Mouse (Mus musculus): ENCODE results near the gene Sp2. TPM values are rescaled to one million over a fixed set of nuclear protein-coding genes. Genes with fewer than 3 reads are reported as not detected.
A peak's percentile ranks its signal among the peaks of the same experiment; 100 is the strongest.

Sp2 gene
- polyA plus RNA-seq (2014; fragmentation: Nextera tagmentation; extraction: Ambion mirVana) = 15.8 and 18.3 TPM in 2 replicates

- H3K27me3 ChIP-seq (ENCODE audit: control insufficient read depth, insufficient read depth, low read length) = peaks cover 2% of the 10 kb centered on the region
- H3K36me3 ChIP-seq (replicated peaks; ENCODE audit: control insufficient read depth, insufficient read depth, low read depth, low read length) = no peaks in the 10 kb centered on the region
- H3K4me2 ChIP-seq (ENCODE audit: low read depth, low read length) = peak within 1 kb of the TSS; percentile 32
- DNase-seq (ENCODE audit: low spot score) (no peak), ATAC-seq (replicated peaks; ENCODE audit: insufficient number of reproducible peaks, low FRiP score, low TSS enrichment, low read depth) (no peak)
- H3K27ac ChIP-seq (replicated peaks; ENCODE audit: low read depth, low read length) = no peak within 1 kb of the TSS
- H3K4me3 ChIP-seq (ENCODE audit: low read depth, low read length) = no peak within 1 kb of the TSS
- H3K9ac ChIP-seq (replicated peaks; ENCODE audit: low read length) = no peak within 1 kb of the TSS
- no peaks in the 10 kb centered on the region; the same call in 1 of the 2 replicates for H3K4me1 ChIP-seq (ENCODE audit: control insufficient read depth, insufficient read depth, low read length)
- no peaks in the 10 kb centered on the region for H3K9me3 ChIP-seq (replicated peaks; ENCODE audit: control insufficient read depth, low read length)
- 80% methylated on average over 7 of the region's 7 CpGs for WGBS
Observed at GRCm38 (mm10) chr11:96982859-96983258, at the start of gene Sp2. TSS of gene Sp2 (minus strand) at chr11:96982959.

- Histone ChIP-seq H3K27ac (replicated peaks; ENCODE audit: low read depth, low read length) (no peak overlapping the region), H3K36me3 (replicated peaks; ENCODE audit: control insufficient read depth, insufficient read depth, low read depth, low read length) (no peaks in the 10 kb centered on the region), H3K4me1 (ENCODE audit: control insufficient read depth, insufficient read depth, low read length) (no peaks in the 10 kb centered on the region), H3K9me3 (replicated peaks; ENCODE audit: control insufficient read depth, low read length) (no peaks in the 10 kb centered on the region), H3K9ac (replicated peaks; ENCODE audit: low read length) (no peak overlapping the region), H3K27me3 (ENCODE audit: control insufficient read depth, insufficient read depth, low read length) (no peaks in the 10 kb centered on the region), H3K4me2 (ENCODE audit: low read depth, low read length) (no peak overlapping the region), H3K4me3 (ENCODE audit: low read depth, low read length) (no peak overlapping the region)
- 96% methylated on average over 4 of the region's 4 CpGs for WGBS
- DNase-seq (ENCODE audit: low spot score) (no peak), ATAC-seq (replicated peaks; ENCODE audit: insufficient number of reproducible peaks, low FRiP score, low TSS enrichment, low read depth) (no peak)
Observed at GRCm38 (mm10) chr11:97032499-97032898, 49.7 kb upstream of the Sp2 start.

GRCm38 (mm10) chr11:97031977-97032376 lies 49.2 kb upstream of the Sp2 start:
- whole genome bisulfite sequencing = 83% methylated on average over 12 of the region's 12 CpGs

GRCm38 (mm10) chr11:97030426-97030825 lies 47.7 kb upstream of the Sp2 start:
- H3K4me3 ChIP-seq (ENCODE audit: low read depth, low read length) = peak overlapping the region; percentile 49
- WGBS = 19% methylated on average over 15 of the region's 15 CpGs
- H3K27me3 ChIP-seq (ENCODE audit: control insufficient read depth, insufficient read depth, low read length) = no peaks in the 10 kb centered on the region
- peak overlapping the region; percentile 84 for H3K9ac ChIP-seq (replicated peaks; ENCODE audit: low read length)
- ATAC-seq (replicated peaks; ENCODE audit: insufficient number of reproducible peaks, low FRiP score, low TSS enrichment, low read depth) (no peak), DNase-seq (ENCODE audit: low spot score) (no peak)
- peak overlapping the region; percentile 72 for H3K4me2 ChIP-seq (ENCODE audit: low read depth, low read length)
- peaks cover 3% of the 10 kb centered on the region for H3K4me1 ChIP-seq (ENCODE audit: control insufficient read depth, insufficient read depth, low read length)
- peak overlapping the region; percentile 17 for H3K27ac ChIP-seq (replicated peaks; ENCODE audit: low read depth, low read length)
- H3K9me3 ChIP-seq (replicated peaks; ENCODE audit: control insufficient read depth, low read length) = no peaks in the 10 kb centered on the region
- H3K36me3 ChIP-seq (replicated peaks; ENCODE audit: control insufficient read depth, insufficient read depth, low read depth, low read length) = no peaks in the 10 kb centered on the region

More at GRCm38 (mm10) chr11:97031977-97032376, 49.2 kb upstream of the Sp2 start:
- Histone ChIP-seq H3K9me3 (replicated peaks; ENCODE audit: control insufficient read depth, low read length) (no peaks in the 10 kb centered on the region), H3K4me2 (ENCODE audit: low read depth, low read length) (no peak overlapping the region), H3K4me1 (ENCODE audit: control insufficient read depth, insufficient read depth, low read length) (no peaks in the 10 kb centered on the region), H3K27ac (replicated peaks; ENCODE audit: low read depth, low read length) (no peak overlapping the region), H3K9ac (replicated peaks; ENCODE audit: low read length) (no peak overlapping the region), H3K4me3 (ENCODE audit: low read depth, low read length) (no peak overlapping the region), H3K27me3 (ENCODE audit: control insufficient read depth, insufficient read depth, low read length) (no peaks in the 10 kb centered on the region), H3K36me3 (replicated peaks; ENCODE audit: control insufficient read depth, insufficient read depth, low read depth, low read length) (no peaks in the 10 kb centered on the region)
- DNase-seq (ENCODE audit: low spot score) = no peak
- ATAC-seq (replicated peaks; ENCODE audit: insufficient number of reproducible peaks, low FRiP score, low TSS enrichment, low read depth) = no peak

GRCm38 (mm10) chr11:97029686-97030417 lies 47.1 kb upstream of the Sp2 start, which contains the start of gene Scrn2:
TSS of gene Scrn2 (plus strand) at chr11:97029938.
- peak within 1 kb of the TSS; percentile 17 for H3K27ac ChIP-seq (replicated peaks; ENCODE audit: low read depth, low read length)
- ATAC-seq (replicated peaks; ENCODE audit: insufficient number of reproducible peaks, low FRiP score, low TSS enrichment, low read depth) = peak; percentile 54; the same call in 1 of the 2 replicates

GRCm38 (mm10) chr11:97025721-97026344 lies 43.1 kb upstream of the Sp2 start:
- H3K4me1 ChIP-seq (ENCODE audit: control insufficient read depth, insufficient read depth, low read length) = peaks cover 11% of the 10 kb centered on the region
- peak overlapping the region; percentile 72; the same call in 1 of the 2 replicates for H3K27ac ChIP-seq (replicated peaks; ENCODE audit: low read depth, low read length)
- peak overlapping the region; percentile 64 for H3K9ac ChIP-seq (replicated peaks; ENCODE audit: low read length)
- ATAC-seq (replicated peaks; ENCODE audit: insufficient number of reproducible peaks, low FRiP score, low TSS enrichment, low read depth) = peak; percentile 46
- peak overlapping the region; percentile 52 for H3K4me2 ChIP-seq (ENCODE audit: low read depth, low read length)
- no peaks in the 10 kb centered on the region for H3K36me3 ChIP-seq (replicated peaks; ENCODE audit: control insufficient read depth, insufficient read depth, low read depth, low read length)
- H3K27me3 ChIP-seq (ENCODE audit: control insufficient read depth, insufficient read depth, low read length) = peaks cover 40% of the 10 kb centered on the region
- WGBS = under 1% methylated on average over 17 of the region's 17 CpGs
- H3K4me3 ChIP-seq (ENCODE audit: low read depth, low read length) = peak overlapping the region; percentile 14; the same call in 1 of the 2 replicates
- H3K9me3 ChIP-seq (replicated peaks; ENCODE audit: control insufficient read depth, low read length) = no peaks in the 10 kb centered on the region
- peak; percentile 93 for DNase-seq (ENCODE audit: low spot score)

More at GRCm38 (mm10) chr11:97029686-97030417, 47.1 kb upstream of the Sp2 start, which contains the start of gene Scrn2:
- H3K4me2 ChIP-seq (ENCODE audit: low read depth, low read length) = peak within 1 kb of the TSS; percentile 72
- no peaks in the 10 kb centered on the region for H3K9me3 ChIP-seq (replicated peaks; ENCODE audit: control insufficient read depth, low read length)
- WGBS = under 1% methylated on average over 25 of the region's 25 CpGs
- H3K4me1 ChIP-seq (ENCODE audit: control insufficient read depth, insufficient read depth, low read length) = peaks cover 3% of the 10 kb centered on the region
- peaks cover 2% of the 10 kb centered on the region; the same call in 1 of the 2 replicates for H3K27me3 ChIP-seq (ENCODE audit: control insufficient read depth, insufficient read depth, low read length)
- H3K9ac ChIP-seq (replicated peaks; ENCODE audit: low read length) = peak within 1 kb of the TSS; percentile 84
- H3K4me3 ChIP-seq (ENCODE audit: low read depth, low read length) = peak within 1 kb of the TSS; percentile 49
- peak; percentile 90 for DNase-seq (ENCODE audit: low spot score)
- H3K36me3 ChIP-seq (replicated peaks; ENCODE audit: control insufficient read depth, insufficient read depth, low read depth, low read length) = no peaks in the 10 kb centered on the region

- H3K4me2 ChIP-seq (ENCODE audit: low read depth, low read length) = no peak overlapping the region
Observed at GRCm38 (mm10) chr11:97024977-97025376, 42.2 kb upstream of the Sp2 start.

More at GRCm38 (mm10) chr11:97024977-97025376, 42.2 kb upstream of the Sp2 start:
- no peak for ATAC-seq (replicated peaks; ENCODE audit: insufficient number of reproducible peaks, low FRiP score, low TSS enrichment, low read depth)
- H3K27ac ChIP-seq (replicated peaks; ENCODE audit: low read depth, low read length) = no peak overlapping the region
- no peaks in the 10 kb centered on the region for H3K9me3 ChIP-seq (replicated peaks; ENCODE audit: control insufficient read depth, low read length)
- peaks cover 48% of the 10 kb centered on the region for H3K27me3 ChIP-seq (ENCODE audit: control insufficient read depth, insufficient read depth, low read length)
- peaks cover 11% of the 10 kb centered on the region for H3K4me1 ChIP-seq (ENCODE audit: control insufficient read depth, insufficient read depth, low read length)
- no peak overlapping the region for H3K9ac ChIP-seq (replicated peaks; ENCODE audit: low read length)
- no peak overlapping the region for H3K4me3 ChIP-seq (ENCODE audit: low read depth, low read length)
- no peak for DNase-seq (ENCODE audit: low spot score)
- no peaks in the 10 kb centered on the region for H3K36me3 ChIP-seq (replicated peaks; ENCODE audit: control insufficient read depth, insufficient read depth, low read depth, low read length)
- WGBS = 20% methylated on average over 10 of the region's 10 CpGs
